Mouse (Mus musculus): Measurements from ENCODE around the gene Mtf1. TPM values are rescaled to one million over a fixed set of nuclear protein-coding genes. Genes with fewer than 3 reads are reported as not detected.
A peak's percentile ranks its signal among the peaks of the same experiment; 100 is the strongest.

The Mtf1 gene
- polyA plus RNA-seq, 1 experiment from 2014 or later: 12.4 TPM

DNA sequence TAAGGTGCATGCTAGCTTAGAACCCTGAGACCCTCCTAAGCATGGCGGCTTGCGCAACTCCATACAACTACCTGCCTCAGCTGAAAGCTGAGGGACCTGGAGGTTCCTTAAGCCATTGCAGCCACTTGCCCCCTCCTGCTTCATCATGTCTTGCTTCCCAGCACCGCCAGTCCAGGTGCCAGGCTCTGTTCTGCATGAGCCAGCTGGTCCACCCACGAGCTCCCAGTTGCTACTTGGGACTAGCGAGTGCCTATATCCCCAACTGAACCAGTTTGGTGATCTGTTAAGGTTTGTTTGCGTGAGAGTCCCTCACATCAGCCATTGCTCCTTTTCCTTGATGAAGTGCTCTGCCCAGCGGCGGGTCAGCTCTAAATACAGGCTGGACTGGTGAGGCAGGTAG lies 54.4 kb downstream of the Mtf1 start:
- no peak for ATAC-seq (ENCODE audit: insufficient read depth)
- Histone ChIP-seq H3K27ac (replicated peaks) (no peak overlapping the region), H3K4me1 (replicated peaks) (peaks cover 17% of the 10 kb centered on the region), H3K27me3 (peaks cover 23% of the 10 kb centered on the region), H3K36me3 (replicated peaks) (peaks cover 43% of the 10 kb centered on the region), H3K4me2 (no peak overlapping the region), H3K4me3 (replicated peaks) (no peak overlapping the region), H3K9ac (no peak overlapping the region), H3K9me3 (replicated peaks) (no peaks in the 10 kb centered on the region)
- 82% methylated on average over 8 of the region's 8 CpGs for WGBS (ENCODE audit: insufficient replicate concordance)

DNA sequence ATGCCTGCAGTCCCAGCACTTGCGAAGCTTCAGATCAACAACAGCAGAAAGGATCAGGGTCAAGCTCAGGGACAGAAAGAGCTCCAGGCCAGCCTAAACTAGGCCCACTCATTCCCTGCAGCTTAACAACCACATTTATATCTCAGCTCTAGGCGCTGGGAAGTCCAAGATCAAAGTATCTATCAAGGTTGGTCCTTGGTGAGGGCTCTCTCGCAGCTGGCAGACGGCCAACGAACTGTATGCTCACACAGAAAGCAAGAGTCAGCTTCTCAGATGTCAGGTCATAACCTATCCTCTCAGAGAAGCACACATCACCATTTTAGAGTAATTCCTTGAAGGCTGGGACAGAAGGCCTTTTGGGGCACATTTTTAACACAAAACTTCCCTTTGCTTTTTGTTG lies 56.5 kb downstream of the Mtf1 start:
- Histone ChIP-seq H3K9ac (no peak overlapping the region), H3K27ac (replicated peaks) (no peak overlapping the region), H3K27me3 (peaks cover 44% of the 10 kb centered on the region), H3K4me2 (no peak overlapping the region), H3K4me3 (replicated peaks) (no peak overlapping the region), H3K36me3 (replicated peaks) (peaks cover 30% of the 10 kb centered on the region), H3K4me1 (replicated peaks) (no peaks in the 10 kb centered on the region), H3K9me3 (replicated peaks) (no peaks in the 10 kb centered on the region)
- 62% methylated on average over 5 of the region's 5 CpGs for WGBS (ENCODE audit: insufficient replicate concordance)
- ATAC-seq (ENCODE audit: insufficient read depth): no peak

DNA sequence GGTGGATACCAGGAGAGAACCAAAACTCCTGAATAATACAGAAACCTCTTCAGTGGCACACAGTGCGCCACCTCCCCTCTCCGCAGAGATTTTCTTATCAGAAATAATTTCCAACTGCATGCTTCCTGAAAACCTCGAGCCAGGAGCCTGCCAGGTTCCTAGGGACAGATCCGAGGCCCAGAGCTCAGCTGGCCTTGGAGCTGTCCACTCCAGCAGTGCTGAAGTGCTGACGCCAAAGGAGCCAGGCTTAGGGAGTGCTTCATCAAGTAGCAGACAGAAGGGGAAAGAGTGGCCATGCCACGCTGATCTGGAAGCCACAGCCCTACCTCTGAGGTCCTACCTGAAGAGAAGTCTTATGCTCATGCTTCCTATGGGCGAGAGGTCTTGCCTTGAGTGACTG lies 58.5 kb downstream of the Mtf1 start:
- Histone ChIP-seq H3K27me3 (peaks cover 55% of the 10 kb centered on the region), H3K4me1 (replicated peaks) (no peaks in the 10 kb centered on the region), H3K4me3 (replicated peaks) (no peak overlapping the region), H3K27ac (replicated peaks) (no peak overlapping the region), H3K9ac (no peak overlapping the region), H3K4me2 (no peak overlapping the region), H3K9me3 (replicated peaks) (no peaks in the 10 kb centered on the region), H3K36me3 (replicated peaks) (peaks cover 12% of the 10 kb centered on the region)
- WGBS (ENCODE audit: insufficient replicate concordance): 8% methylated on average over 7 of the region's 7 CpGs
- ATAC-seq (ENCODE audit: insufficient read depth): no peak

DNA sequence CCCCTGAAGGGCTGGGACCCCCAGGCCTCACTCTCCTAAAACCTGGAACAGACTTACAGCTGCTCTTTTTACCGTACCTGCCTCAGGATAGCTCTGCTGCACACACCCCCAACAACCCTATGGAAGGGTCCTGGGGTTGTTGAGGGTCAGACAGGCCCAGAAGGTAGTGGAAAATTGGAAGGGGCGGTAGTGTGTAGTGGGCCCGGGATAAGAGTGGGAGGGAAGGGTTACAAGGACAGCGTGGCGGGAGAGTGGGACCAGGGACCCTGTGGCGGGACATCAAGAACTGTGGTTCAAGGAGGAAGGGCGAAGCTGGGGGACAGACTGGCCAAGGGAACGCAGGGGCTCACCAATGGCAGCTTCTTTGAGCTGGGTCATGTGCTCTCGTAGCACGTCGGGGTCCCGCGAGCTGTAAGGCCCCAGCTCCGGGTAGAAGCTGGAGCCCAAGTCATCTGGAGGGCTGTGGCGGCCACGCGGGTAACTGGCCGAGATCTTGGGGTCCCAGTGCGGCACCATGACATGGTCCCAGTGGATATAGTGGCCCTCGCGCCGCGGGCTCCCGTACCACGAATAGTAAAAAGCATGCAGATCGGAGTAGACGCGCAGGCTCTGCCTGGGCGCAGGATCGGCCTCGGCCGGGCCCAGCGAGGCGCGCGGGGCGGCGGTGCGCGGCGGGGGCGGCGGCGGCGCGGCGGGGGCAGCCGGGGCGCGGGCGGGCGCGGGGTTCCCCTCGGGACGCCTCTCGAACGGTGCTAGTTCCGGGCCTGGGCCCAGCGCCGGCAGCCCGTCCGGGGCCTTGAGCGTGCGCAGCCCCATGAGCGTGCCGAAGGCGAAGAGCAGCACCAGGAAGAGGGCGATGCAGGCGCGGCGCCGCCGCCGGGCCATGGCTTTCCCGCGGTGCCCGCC lies 59.6 kb downstream of the Mtf1 start, which contains the start of gene Maneal:
Gene Maneal (minus strand): TSS at position 889 of the 906 bp plus-strand sequence.
- H3K36me3 ChIP-seq (replicated peaks): peaks cover 5% of the 10 kb centered on the region; the same call in 1 of the 2 replicates
- H3K9me3 ChIP-seq (replicated peaks): no peaks in the 10 kb centered on the region
- peak within 1 kb of the TSS; percentile 23 for H3K4me3 ChIP-seq (replicated peaks)

DNA sequence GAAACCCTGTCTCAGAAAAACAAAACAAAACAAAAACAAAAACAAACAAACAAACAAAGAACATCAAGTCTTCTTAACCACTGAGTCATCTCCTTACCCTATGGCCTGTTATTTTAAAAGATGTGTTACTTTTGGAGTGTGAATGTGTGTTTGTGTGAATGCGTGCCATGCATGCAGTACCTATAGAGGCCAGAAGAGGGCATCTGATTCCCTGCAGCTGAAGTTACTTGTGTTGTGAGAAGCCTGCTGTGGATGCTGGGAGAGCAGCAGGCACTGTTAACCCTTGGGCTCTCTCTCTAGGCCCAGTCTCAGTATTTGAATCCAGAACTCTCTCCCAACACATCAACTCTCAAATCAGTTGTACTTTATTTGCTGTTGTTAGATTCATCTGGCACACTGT lies 70.8 kb downstream of the Mtf1 start:
- no peaks in the 10 kb centered on the region for H3K4me1 ChIP-seq (replicated peaks)
- WGBS (ENCODE audit: insufficient replicate concordance): 78% methylated on average over 1 of the region's 1 CpGs

More for the DNA sequence above, 59.6 kb downstream of the Mtf1 start, which contains the start of gene Maneal:
- WGBS (ENCODE audit: insufficient replicate concordance): 5% methylated on average over 71 of the region's 77 CpGs
- no peak for ATAC-seq (ENCODE audit: insufficient read depth)
- Histone ChIP-seq H3K4me1 (replicated peaks) (no peaks in the 10 kb centered on the region), H3K4me2 (peak within 1 kb of the TSS; percentile 50), H3K27me3 (peaks cover 55% of the 10 kb centered on the region), H3K9ac (no peak within 1 kb of the TSS), H3K27ac (replicated peaks) (no peak within 1 kb of the TSS)

DNA sequence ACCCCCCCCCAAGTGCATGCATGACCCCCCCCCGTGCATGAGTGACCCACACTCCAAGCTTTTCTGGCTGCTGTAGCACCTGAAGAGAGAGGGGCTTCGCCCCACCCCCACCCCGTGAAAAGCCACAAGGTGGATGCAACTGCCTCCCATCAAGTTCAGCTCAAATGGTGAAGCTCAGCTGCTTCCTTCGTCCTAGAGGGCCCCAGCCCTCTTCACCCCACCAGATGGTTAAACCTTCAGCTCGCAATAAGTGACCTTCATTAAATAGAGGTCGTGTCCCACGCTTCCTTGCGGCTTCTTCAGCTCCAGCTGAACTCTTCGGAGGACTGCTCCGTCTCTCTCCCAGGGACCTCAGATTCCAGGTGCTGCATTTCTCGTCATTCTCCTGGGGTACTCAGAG lies 78.7 kb downstream of the Mtf1 start, which contains the start of gene Epha10:
Gene Epha10 (plus strand): TSS at position 301 of the 400 bp plus-strand sequence.
- no peaks in the 10 kb centered on the region for H3K9me3 ChIP-seq (replicated peaks)
- ATAC-seq (ENCODE audit: insufficient read depth): no peak
- H3K27ac ChIP-seq (replicated peaks): no peak within 1 kb of the TSS
- H3K27me3 ChIP-seq: peaks cover 70% of the 10 kb centered on the region
- H3K4me2 ChIP-seq: peak within 1 kb of the TSS; percentile 6
- no peak within 1 kb of the TSS for H3K9ac ChIP-seq
- 0 out of 2 replicates have a peak within 1 kb of the TSS, but pooled peaks have one; percentile 3 for H3K4me3 ChIP-seq (replicated peaks)
- H3K4me1 ChIP-seq (replicated peaks): no peaks in the 10 kb centered on the region
- H3K36me3 ChIP-seq (replicated peaks): no peaks in the 10 kb centered on the region
- WGBS (ENCODE audit: insufficient replicate concordance): 5% methylated on average over 11 of the region's 11 CpGs

More for the DNA sequence above, 70.8 kb downstream of the Mtf1 start:
- no peak overlapping the region for H3K4me2 ChIP-seq
- H3K4me3 ChIP-seq (replicated peaks): no peak overlapping the region
- no peak for ATAC-seq (ENCODE audit: insufficient read depth)
- no peak overlapping the region for H3K9ac ChIP-seq
- no peak overlapping the region for H3K27ac ChIP-seq (replicated peaks)
- H3K9me3 ChIP-seq (replicated peaks): no peaks in the 10 kb centered on the region
- no peaks in the 10 kb centered on the region for H3K27me3 ChIP-seq
- no peaks in the 10 kb centered on the region for H3K36me3 ChIP-seq (replicated peaks)

DNA sequence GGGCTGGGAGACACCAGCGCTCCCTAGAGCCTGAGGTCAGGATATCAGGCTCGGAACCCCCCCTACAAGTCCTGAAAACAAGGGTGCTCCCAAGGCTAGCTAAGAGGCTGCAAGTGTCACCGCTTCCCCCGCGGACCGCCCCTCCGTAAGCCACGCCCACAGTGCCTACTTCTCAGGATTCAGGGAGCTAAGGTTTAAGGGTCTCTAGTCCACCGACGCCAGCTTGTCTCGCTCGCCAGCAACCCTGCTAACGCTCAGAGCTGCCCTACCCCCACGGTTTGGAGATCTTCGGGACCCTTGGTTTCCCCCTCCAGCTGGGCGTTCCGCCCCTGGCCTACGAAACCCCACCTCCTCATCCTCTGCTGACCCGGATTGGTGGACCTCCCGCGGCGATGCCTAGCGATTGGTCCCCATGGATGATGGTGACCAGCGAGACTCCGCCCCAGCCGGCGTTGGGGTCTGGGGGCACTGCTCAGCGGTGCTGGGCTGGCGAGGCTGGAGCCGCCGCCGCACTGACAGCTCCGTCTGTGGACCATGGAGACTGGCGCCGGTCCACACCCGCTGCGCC lies 79.5 kb downstream of the Mtf1 start:
- 0 out of 2 replicates have a peak overlapping the region, but pooled peaks have one; percentile 3 for H3K4me3 ChIP-seq (replicated peaks)
- no peak for ATAC-seq (ENCODE audit: insufficient read depth)
- no peak overlapping the region for H3K27ac ChIP-seq (replicated peaks)
- 2% methylated on average over 36 of the region's 37 CpGs for WGBS (ENCODE audit: insufficient replicate concordance)
- H3K4me1 ChIP-seq (replicated peaks): no peaks in the 10 kb centered on the region
- peaks cover 78% of the 10 kb centered on the region for H3K27me3 ChIP-seq
- H3K9ac ChIP-seq: no peak overlapping the region
- H3K4me2 ChIP-seq: peak overlapping the region; percentile 6
- H3K9me3 ChIP-seq (replicated peaks): no peaks in the 10 kb centered on the region
- H3K36me3 ChIP-seq (replicated peaks): no peaks in the 10 kb centered on the region

DNA sequence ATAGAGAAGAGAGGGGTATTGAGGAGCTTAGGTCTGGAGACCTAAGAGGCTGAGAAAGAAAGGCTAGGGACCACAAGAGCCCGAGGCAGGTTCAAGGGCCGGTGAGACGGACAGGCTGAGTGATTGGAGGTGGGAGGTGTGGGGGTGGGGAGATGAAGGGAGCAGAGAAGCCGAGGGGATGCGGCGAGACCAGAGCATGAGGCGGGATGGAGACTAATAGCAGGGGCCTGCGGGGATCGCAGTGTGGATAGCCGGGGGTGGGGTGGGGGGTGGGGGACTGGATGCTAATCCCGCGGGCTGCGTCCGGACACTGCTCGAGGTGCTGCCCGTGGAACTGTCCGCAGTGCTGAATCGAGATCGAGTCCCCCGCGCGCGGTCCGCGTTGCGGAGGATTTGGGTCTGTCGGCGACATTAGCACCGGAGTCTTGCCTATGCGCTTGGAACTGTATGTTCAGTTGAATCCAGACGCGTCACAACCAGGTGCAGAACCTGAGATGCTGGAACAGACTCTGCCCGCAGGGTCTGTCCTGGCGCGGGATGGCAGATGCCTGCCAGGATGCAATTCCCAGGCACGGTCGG lies 80.3 kb downstream of the Mtf1 start:
- Histone ChIP-seq H3K27ac (replicated peaks) (no peak overlapping the region), H3K4me3 (replicated peaks) (no peak overlapping the region), H3K27me3 (peaks cover 82% of the 10 kb centered on the region), H3K4me1 (replicated peaks) (no peaks in the 10 kb centered on the region), H3K9me3 (replicated peaks) (no peaks in the 10 kb centered on the region), H3K9ac (no peak overlapping the region), H3K36me3 (replicated peaks) (no peaks in the 10 kb centered on the region), H3K4me2 (no peak overlapping the region)
- no peak for ATAC-seq (ENCODE audit: insufficient read depth)
- WGBS (ENCODE audit: insufficient replicate concordance): under 1% methylated on average over 37 of the region's 37 CpGs

DNA sequence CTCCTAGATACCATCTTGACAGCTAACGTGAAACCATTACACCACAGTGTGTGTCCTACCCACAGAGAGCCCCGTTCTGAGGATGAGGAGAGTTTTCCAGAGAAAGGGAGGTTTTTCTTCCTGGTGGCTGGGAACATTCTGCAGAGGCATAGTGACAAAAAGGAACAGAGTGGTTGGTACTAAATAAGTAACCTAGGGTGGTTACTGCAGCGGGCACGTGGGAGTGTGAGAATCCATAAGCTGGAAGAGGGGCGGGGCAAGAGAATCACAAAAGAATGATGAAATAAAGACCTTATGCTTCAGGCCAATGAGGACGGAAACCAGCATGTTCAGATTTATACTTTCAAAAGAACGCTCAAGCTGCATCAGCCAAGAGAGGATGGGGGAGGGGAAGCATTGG lies 86.8 kb downstream of the Mtf1 start:
- WGBS (ENCODE audit: insufficient replicate concordance): 53% methylated on average over 7 of the region's 7 CpGs
- no peak overlapping the region for H3K4me3 ChIP-seq (replicated peaks)
- H3K4me1 ChIP-seq (replicated peaks): no peaks in the 10 kb centered on the region
- H3K4me2 ChIP-seq: no peak overlapping the region
- H3K27me3 ChIP-seq: peaks cover 69% of the 10 kb centered on the region
- no peak for ATAC-seq (ENCODE audit: insufficient read depth)
- no peak overlapping the region for H3K9ac ChIP-seq
- no peak overlapping the region for H3K27ac ChIP-seq (replicated peaks)
- no peaks in the 10 kb centered on the region for H3K36me3 ChIP-seq (replicated peaks)
- no peaks in the 10 kb centered on the region for H3K9me3 ChIP-seq (replicated peaks)

DNA sequence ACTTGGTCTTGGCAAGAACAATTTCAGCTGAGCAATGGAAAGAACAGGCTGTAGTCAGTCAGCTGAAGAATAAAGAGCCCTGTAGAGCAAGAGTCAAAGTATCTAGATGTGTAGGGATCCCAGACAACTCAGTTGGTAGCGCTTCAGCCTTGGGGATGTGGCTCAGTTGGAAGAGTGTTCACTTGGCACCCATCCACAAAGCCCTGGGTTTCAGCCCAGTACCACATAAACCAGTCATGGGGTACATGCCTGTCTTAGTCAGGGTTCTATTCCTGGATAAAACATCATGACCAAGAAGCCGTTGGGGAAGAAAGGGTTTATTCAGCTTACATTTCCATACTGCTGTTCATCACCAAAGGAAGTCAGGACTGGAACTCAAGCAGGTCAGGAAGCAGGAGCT lies 88.0 kb downstream of the Mtf1 start:
- Histone ChIP-seq H3K27me3 (peaks cover 70% of the 10 kb centered on the region), H3K9ac (no peak overlapping the region), H3K4me3 (replicated peaks) (no peak overlapping the region), H3K4me1 (replicated peaks) (peaks cover 5% of the 10 kb centered on the region; the same call in 1 of the 2 replicates), H3K9me3 (replicated peaks) (no peaks in the 10 kb centered on the region), H3K4me2 (no peak overlapping the region), H3K27ac (replicated peaks) (no peak overlapping the region), H3K36me3 (replicated peaks) (no peaks in the 10 kb centered on the region)
- WGBS (ENCODE audit: insufficient replicate concordance): 59% methylated on average over 2 of the region's 2 CpGs
- no peak for ATAC-seq (ENCODE audit: insufficient read depth)

DNA sequence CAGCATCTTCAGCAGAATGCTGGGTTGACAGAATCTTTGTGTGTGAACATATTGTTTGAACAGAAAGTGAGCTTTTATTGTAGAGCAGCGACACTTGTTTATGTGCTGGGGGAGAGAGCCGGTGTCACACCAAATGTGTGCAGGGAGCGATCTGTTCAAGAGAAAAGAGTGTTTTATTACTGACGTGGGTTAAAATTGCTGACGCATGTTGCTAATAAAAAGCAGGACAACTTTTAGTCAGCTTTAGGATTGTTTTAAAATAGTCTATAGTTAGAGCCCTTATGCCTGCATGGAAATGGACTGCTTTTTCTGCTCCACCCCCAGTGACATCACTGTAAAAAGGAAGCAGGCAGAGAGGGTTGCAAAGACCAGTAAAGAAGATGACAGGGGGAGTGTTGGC lies 88.9 kb downstream of the Mtf1 start:
- no peak overlapping the region for H3K4me3 ChIP-seq (replicated peaks)
- H3K27me3 ChIP-seq: peaks cover 70% of the 10 kb centered on the region
- H3K27ac ChIP-seq (replicated peaks): no peak overlapping the region
- no peaks in the 10 kb centered on the region for H3K9me3 ChIP-seq (replicated peaks)
- 62% methylated on average over 5 of the region's 5 CpGs for WGBS (ENCODE audit: insufficient replicate concordance)
- H3K9ac ChIP-seq: no peak overlapping the region
- peaks cover 6% of the 10 kb centered on the region; the same call in 1 of the 2 replicates for H3K4me1 ChIP-seq (replicated peaks)
- ATAC-seq (ENCODE audit: insufficient read depth): no peak
- no peaks in the 10 kb centered on the region for H3K36me3 ChIP-seq (replicated peaks)
- no peak overlapping the region for H3K4me2 ChIP-seq

All from liver, embryonic 15.5 days (tissue).